Mouse (Mus musculus) stomach, embryonic 16.5 days (tissue): ENCODE results near the gene Ddx23. TPM values are rescaled to one million over a fixed set of nuclear protein-coding genes. Genes with fewer than 3 reads are reported as not detected.

ENCODE experiments used
- ATAC-seq: fragments of 200-750 bp; cut with Nextera tagmentation; 2 replicates; pipeline ENCODE4 v1.8.0; 2017; ENCODE audit warnings: moderate number of reproducible peaks, moderate TSS enrichment; ENCODE audit not compliant: insufficient read depth, low FRiP score
- H3K27ac ChIP-seq: fragments of 300-500 bp; sonication (generic); 2 replicates; pipeline ENCODE4 v1.5.1; 2014; ENCODE audit warnings: low read length
- H3K27me3 ChIP-seq: fragments of 300-500 bp; sonication (generic); 2 replicates; pipeline ENCODE4 v1.6.1; 2014; ENCODE audit warnings: low read length, control low read depth, mixed read lengths; ENCODE audit not compliant: control insufficient read depth, insufficient read depth
- H3K36me3 ChIP-seq: fragments of 300-500 bp; sonication (generic); 2 replicates; pipeline ENCODE4 v1.6.1; 2014; ENCODE audit warnings: low read length; ENCODE audit not compliant: control insufficient read depth, insufficient read depth
- H3K4me1 ChIP-seq: fragments of 300-500 bp; sonication (generic); 2 replicates; pipeline ENCODE4 v1.6.1; 2014; ENCODE audit warnings: low read length, control low read depth, mixed read lengths; ENCODE audit not compliant: control insufficient read depth, insufficient read depth
- H3K4me2 ChIP-seq: fragments of 300-500 bp; sonication (generic); 2 replicates; pipeline ENCODE4 v1.6.1; 2014; ENCODE audit warnings: low read depth, low read length, mixed read lengths
- H3K4me3 ChIP-seq: fragments of 300-500 bp; sonication (generic); replicated peaks from 2 replicates; pipeline ENCODE4 v1.5.1; 2014; ENCODE audit warnings: mild to moderate bottlenecking, low read length
- H3K9ac ChIP-seq: fragments of 300-500 bp; sonication (generic); 2 replicates; pipeline ENCODE4 v1.6.1; 2014; ENCODE audit warnings: low read length
- H3K9me3 ChIP-seq: fragments of 300-500 bp; sonication (generic); replicated peaks from 2 replicates; pipeline ENCODE4 v1.6.1; 2016; ENCODE audit warnings: low read length, control low read depth; ENCODE audit not compliant: control insufficient read depth
- WGBS: fragments of 180-500 bp; shearing (Covaris S2); extraction: QIAGEN DNeasy Blood & Tissue Kit; methylation state at CpG from one replicate; pipeline ENCODE4 v1.1.7; 2014; 5-methylcytosine and 5-hydroxymethylcytosine counted together
- polyA plus RNA-seq: library from polyadenylated mRNA; unstranded; fragments of >200 nt; fragmentation: Nextera tagmentation; extraction: Ambion mirVana; gene quantifications from 2 replicates; pipeline ENCODE4 v1.2.1, GENCODE M21; 2015

Gene Ddx23
- polyA plus RNA-seq, 1 experiment from 2014 or later, result 18.6 TPM

DNA sequence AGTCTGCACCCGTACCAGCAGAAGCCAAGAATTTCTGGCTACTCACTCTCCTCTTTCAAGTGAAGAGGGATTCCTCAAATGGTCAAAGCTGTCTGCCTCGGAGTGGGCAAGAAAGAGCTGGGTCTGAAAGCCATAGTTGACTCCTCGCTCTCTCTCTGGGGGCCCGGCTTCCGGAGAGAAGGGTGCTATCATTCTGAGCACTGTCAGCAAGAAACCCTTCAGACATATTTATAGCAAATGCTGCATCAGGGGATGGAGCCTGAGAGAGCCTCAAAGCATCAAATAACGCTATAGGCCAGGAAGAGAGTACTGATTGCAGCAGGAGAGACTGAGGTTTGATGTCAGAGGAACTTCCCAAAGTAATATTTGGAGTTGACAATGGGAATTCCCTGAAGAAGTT is 33.2 kb downstream of the Ddx23 start:
- 45% methylated on average over 6 of the region's 6 CpGs for WGBS
- H3K4me1 ChIP-seq, result peaks cover 43% of the 10 kb centered on the region
- no peak for ATAC-seq
- peak overlapping the region; percentile 11; the same call in 1 of the 2 replicates for H3K27ac ChIP-seq
- H3K4me2 ChIP-seq, result 0 out of 2 replicates have a peak overlapping the region, but pooled peaks have one; percentile 49
- no peak overlapping the region for H3K4me3 ChIP-seq
- 0 out of 2 replicates have a peak overlapping the region, but pooled peaks have one; percentile 60 for H3K9ac ChIP-seq
- no peaks in the 10 kb centered on the region for H3K9me3 ChIP-seq
- no peaks in the 10 kb centered on the region for H3K36me3 ChIP-seq
- H3K27me3 ChIP-seq, result peaks cover 16% of the 10 kb centered on the region

DNA sequence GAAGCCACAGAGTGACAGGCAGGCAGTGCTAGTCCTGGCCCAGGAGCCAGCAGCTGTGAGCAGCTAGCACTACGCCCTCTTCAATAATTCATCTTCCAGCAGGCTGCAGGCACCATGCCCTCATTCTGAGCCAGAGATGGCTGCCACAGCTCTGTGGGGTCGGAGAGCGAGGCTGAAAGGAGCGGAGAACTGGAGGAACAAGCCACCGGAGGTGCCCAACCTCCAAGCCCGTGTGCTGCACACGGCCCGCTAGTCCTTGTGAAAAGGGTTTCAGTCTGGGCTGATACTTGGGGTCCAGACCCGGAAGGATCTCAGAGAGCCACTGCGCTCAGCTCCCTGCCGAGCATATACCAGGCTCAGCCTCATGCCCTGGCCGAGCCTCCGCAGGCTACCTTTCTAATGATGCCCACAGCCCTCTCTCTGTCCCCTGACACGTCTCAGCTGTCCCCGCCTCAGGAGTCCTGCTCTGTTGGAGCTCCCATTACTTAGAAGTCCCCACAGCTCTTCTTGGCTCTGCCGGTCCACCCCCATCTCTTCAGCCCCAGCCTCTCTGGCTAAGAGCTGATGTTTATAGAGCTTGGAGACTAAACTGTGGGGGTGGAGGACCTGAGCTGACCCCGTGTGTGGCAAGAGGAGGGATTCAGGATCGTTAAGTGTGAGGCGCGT is 34.0 kb downstream of the Ddx23 start:
- peak overlapping the region; percentile 11 for H3K27ac ChIP-seq
- peak overlapping the region; percentile 60 for H3K9ac ChIP-seq

DNA sequence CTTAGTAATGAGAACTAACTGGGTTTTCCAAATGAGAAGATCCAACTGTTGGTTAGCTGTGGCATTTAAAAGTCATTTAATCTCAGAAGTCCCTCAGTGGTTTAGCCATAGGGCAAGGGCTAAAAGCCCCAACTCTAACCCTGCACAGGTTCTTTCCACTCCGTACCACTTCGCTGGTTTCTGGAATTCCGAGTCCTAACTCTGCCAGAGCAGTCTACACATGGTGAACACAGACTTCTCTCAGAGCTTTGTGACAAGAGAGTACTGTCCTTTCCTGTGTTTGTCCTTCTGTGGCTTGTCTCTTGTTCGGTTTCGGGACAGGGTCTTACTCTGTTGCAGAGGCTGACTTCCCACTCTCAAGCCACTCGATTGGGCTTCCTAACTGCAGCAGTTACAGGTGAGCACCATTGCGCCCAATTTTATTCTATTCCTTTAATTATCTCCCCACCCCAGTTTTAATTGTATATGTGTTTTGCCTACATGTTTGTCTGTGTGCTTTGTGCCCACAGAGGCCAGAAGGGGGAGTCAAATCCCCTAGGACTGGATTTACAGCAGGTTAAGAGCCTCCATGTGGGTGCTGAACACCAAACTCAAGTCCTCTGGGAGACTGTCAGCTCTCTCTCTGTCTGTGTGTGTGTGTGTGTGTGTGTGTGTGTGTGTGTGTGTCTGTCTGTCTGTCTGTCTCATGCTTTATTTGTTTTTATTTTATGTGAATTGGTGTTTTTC is 36.0 kb downstream of the Ddx23 start:
- Histone ChIP-seq H3K27me3 (0 out of 2 replicates have a peak, but pooled peaks cover 8% of the 10 kb centered on the region), H3K4me1 (peaks cover 21% of the 10 kb centered on the region), H3K9me3 (no peaks in the 10 kb centered on the region; the same call in 1 of the 2 replicates), H3K27ac (no peak overlapping the region), H3K9ac (no peak overlapping the region), H3K4me2 (no peak overlapping the region), H3K36me3 (no peaks in the 10 kb centered on the region), H3K4me3 (no peak overlapping the region)
- 77% methylated on average over 7 of the region's 7 CpGs for WGBS
- no peak for ATAC-seq

More for the DNA sequence above, 34.0 kb downstream of the Ddx23 start:
- Histone ChIP-seq H3K9me3 (no peaks in the 10 kb centered on the region; the same call in 1 of the 2 replicates), H3K4me2 (peak overlapping the region; percentile 49), H3K27me3 (peaks cover 16% of the 10 kb centered on the region), H3K4me1 (peaks cover 38% of the 10 kb centered on the region), H3K4me3 (peak overlapping the region; percentile 14; the same call in 1 of the 2 replicates), H3K36me3 (no peaks in the 10 kb centered on the region)
- ATAC-seq, result peak; percentile 12; the same call in 1 of the 2 replicates
- 15% methylated on average over 20 of the region's 20 CpGs for WGBS

DNA sequence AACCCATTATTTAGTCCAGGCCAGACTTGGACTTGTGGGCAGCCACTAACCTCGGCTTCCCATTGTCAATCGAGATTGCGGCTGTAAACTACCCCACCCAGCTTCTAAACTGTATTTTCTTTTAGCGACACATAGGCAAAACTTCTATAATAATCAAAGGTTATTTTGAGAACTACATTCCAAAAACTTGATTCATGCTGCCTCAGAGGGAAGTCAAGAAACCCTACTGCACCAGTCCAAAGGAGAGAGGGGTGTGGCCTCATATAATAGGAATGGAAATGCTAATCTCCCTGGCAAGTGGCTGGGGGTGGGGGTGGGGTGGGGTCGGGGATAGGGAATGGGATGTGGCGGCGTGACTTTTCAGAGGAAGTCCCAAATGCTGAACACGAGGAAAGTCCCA is 36.6 kb downstream of the Ddx23 start:
- Histone ChIP-seq H3K36me3 (no peaks in the 10 kb centered on the region), H3K27me3 (0 out of 2 replicates have a peak, but pooled peaks cover 8% of the 10 kb centered on the region), H3K4me3 (no peak overlapping the region), H3K27ac (no peak overlapping the region), H3K4me2 (no peak overlapping the region), H3K4me1 (peaks cover 16% of the 10 kb centered on the region), H3K9me3 (no peaks in the 10 kb centered on the region; the same call in 1 of the 2 replicates), H3K9ac (no peak overlapping the region)
- ATAC-seq, result no peak
- WGBS, result 18% methylated on average over 8 of the region's 8 CpGs

DNA sequence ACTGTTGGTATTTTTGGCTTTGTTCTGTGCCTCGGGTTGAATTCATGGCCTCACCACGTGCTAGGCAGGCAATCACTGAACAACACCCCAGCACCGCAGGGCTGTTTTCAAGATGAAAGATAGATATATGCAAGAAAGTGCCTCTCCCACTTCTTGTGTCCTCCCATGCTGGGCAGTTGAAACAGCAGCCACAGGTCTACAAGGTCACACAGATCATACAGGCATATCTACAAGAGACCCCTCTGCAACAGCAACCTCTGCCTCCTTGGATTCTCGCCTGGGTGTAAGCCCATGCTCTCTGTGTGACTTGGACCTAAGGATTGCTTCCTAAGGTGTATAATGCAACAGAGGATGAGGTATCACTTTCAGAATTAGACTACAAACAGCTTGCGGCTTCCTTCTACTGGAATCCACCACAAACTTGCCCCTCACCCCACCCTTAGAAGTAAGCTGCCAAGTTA is 39.3 kb downstream of the Ddx23 start:
- Histone ChIP-seq H3K27me3 (no peaks in the 10 kb centered on the region; the same call in 1 of the 2 replicates), H3K27ac (peak overlapping the region; percentile 10), H3K36me3 (no peaks in the 10 kb centered on the region), H3K4me1 (peaks cover 5% of the 10 kb centered on the region), H3K9me3 (no peaks in the 10 kb centered on the region; the same call in 1 of the 2 replicates), H3K4me2 (no peak overlapping the region), H3K4me3 (no peak overlapping the region), H3K9ac (no peak overlapping the region)
- WGBS, result 50% methylated on average over 5 of the region's 5 CpGs
- no peak for ATAC-seq

DNA sequence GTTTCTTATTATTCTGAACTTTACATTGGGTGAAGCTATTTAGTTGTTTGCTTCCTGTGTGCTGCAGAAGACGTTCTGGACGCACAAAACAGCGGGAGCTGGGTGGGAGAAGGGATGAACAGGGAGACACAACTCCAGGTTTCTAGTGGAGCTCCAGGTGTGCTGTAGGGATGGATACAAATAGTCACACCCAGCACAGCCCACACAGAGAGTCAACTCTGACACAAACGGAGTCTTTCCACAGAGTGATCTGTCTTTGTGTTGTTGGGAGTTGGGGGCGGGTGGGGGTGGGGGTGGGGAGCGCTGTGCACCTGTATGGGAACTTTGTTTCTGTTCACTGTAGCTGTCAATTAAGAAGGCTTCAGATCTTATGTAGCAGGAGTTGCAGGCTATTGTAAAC is 40.0 kb downstream of the Ddx23 start:
- ATAC-seq, result no peak
- H3K4me3 ChIP-seq, result no peak overlapping the region
- WGBS, result 17% methylated on average over 6 of the region's 6 CpGs

DNA sequence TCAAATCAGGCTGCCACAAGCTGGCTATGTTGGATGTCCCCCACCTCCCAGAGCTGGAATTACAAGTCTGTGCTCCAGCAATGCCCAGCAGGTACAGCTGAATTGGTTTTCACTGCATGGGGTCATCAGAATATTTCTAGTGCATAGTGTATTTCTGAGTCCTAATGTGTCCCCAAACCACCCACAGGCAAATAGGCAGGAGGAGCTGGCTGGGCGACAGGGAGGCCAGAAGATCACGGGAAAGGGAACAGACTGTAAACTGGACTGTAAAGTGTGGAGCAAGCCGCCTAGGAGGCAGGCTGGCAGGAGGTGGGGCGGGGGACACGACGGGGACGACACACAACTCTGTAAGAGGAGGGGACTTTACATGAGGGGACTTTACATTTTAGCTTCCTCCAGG is 40.5 kb downstream of the Ddx23 start:
- Histone ChIP-seq H3K4me1 (no peaks in the 10 kb centered on the region; the same call in 1 of the 2 replicates), H3K4me2 (no peak overlapping the region), H3K4me3 (no peak overlapping the region), H3K36me3 (no peaks in the 10 kb centered on the region), H3K9ac (0 out of 2 replicates have a peak overlapping the region, but pooled peaks have one; percentile 11), H3K27me3 (no peaks in the 10 kb centered on the region; the same call in 1 of the 2 replicates), H3K9me3 (no peaks in the 10 kb centered on the region; the same call in 1 of the 2 replicates), H3K27ac (no peak overlapping the region)
- no peak for ATAC-seq
- 11% methylated on average over 7 of the region's 7 CpGs for WGBS

More for the DNA sequence above, 40.0 kb downstream of the Ddx23 start:
- Histone ChIP-seq H3K27ac (no peak overlapping the region), H3K9ac (no peak overlapping the region), H3K27me3 (no peaks in the 10 kb centered on the region; the same call in 1 of the 2 replicates), H3K4me2 (no peak overlapping the region), H3K4me1 (no peaks in the 10 kb centered on the region; the same call in 1 of the 2 replicates), H3K9me3 (no peaks in the 10 kb centered on the region; the same call in 1 of the 2 replicates), H3K36me3 (no peaks in the 10 kb centered on the region)

DNA sequence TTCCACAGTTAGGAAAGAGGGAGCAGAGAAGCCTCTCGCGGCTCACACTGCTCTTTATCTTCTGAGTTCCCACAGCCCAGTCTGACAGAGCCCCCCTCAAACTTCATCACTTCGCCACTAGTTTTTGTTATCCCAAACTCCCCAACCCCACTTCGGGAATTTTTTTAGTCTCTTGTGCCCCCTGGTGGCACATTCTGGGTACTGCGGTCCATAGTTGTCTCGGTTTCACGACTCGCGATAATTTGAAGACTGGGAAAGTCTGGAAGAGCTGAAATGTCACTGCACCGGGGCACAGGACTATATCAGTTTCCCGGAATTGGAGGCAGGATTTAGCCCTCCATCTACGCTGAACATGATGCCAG is 45.5 kb downstream of the Ddx23 start:
- ATAC-seq, result peak; percentile 54
- H3K4me2 ChIP-seq, result peak overlapping the region; percentile 40; the same call in 1 of the 2 replicates
- H3K27ac ChIP-seq, result no peak overlapping the region

More for the DNA sequence above, 45.5 kb downstream of the Ddx23 start:
- H3K4me3 ChIP-seq, result peak overlapping the region; percentile 14
- peak overlapping the region; percentile 38; the same call in 1 of the 2 replicates for H3K9ac ChIP-seq
- peaks cover 10% of the 10 kb centered on the region for H3K4me1 ChIP-seq
- H3K9me3 ChIP-seq, result no peaks in the 10 kb centered on the region
- H3K27me3 ChIP-seq, result no peaks in the 10 kb centered on the region; the same call in 1 of the 2 replicates
- H3K36me3 ChIP-seq, result no peaks in the 10 kb centered on the region
- under 1% methylated on average over 12 of the region's 12 CpGs for WGBS
